In genomic region chr7:99351104-99351801, GRCm38 (mm10) we compare ENCODE assay signal across 9 mouse cellular contexts. TPM values are rescaled to one million over a fixed set of nuclear protein-coding genes. Genes with fewer than 3 reads are reported as not detected.
DNase-seq lines count a peak whose midpoint lies in the region; ATAC-seq lines count a peak whose summit lies in the region.
"Had no signal": no experiment of that assay in that cellular context is flagged by ENCODE, and none has a peak within 500 bp of the region (broad histone marks: within the 10 kb centered on the region; RNA-seq: fewer than 3 reads in every experiment).

No protein-coding gene starts in this region.

- no peaks in the 10 kb centered on the region for H3K9me3 ChIP-seq in embryonic facial prominence, embryonic 12.5 days
- H3K9me3 ChIP-seq in heart, embryonic 14.5 days (ENCODE audit: control insufficient read depth, low read length): no peaks in the 10 kb centered on the region
- H3K9me3 ChIP-seq in limb, embryonic 12.5 days: no peaks in the 10 kb centered on the region
- no peaks in the 10 kb centered on the region for H3K9me3 ChIP-seq in midbrain, embryonic 14.5 days (ENCODE audit: control insufficient read depth, low read length)
- H3K9me3 ChIP-seq: G1E had no signal

- H3K9ac ChIP-seq in embryonic facial prominence, embryonic 12.5 days: peak overlapping the region; percentile 98
- H3K9ac ChIP-seq in heart, embryonic 14.5 days (ENCODE audit: low read length): peak overlapping the region; percentile 92
- peak overlapping the region; percentile 98 for H3K9ac ChIP-seq in limb, embryonic 12.5 days (replicated peaks)
- peak overlapping the region; percentile 34 for H3K9ac ChIP-seq in midbrain, embryonic 14.5 days (replicated peaks; ENCODE audit: low read length)

- under 1% methylated on average over 12 of the region's 12 CpGs for WGBS in embryonic facial prominence, embryonic 12.5 days
- WGBS in heart, embryonic 14.5 days: 2% methylated on average over 12 of the region's 12 CpGs
- 3% methylated on average over 12 of the region's 12 CpGs for WGBS in limb, embryonic 12.5 days
- WGBS in midbrain, embryonic 14.5 days: 6% methylated on average over 12 of the region's 12 CpGs

- H3K36me3 ChIP-seq in embryonic facial prominence, embryonic 12.5 days: peaks cover 43% of the 10 kb centered on the region
- peaks cover 52% of the 10 kb centered on the region for H3K36me3 ChIP-seq in heart, embryonic 14.5 days (ENCODE audit: control insufficient read depth, insufficient read depth, low read length)
- peaks cover 36% of the 10 kb centered on the region for H3K36me3 ChIP-seq in limb, embryonic 12.5 days
- peaks cover 14% of the 10 kb centered on the region for H3K36me3 ChIP-seq in midbrain, embryonic 14.5 days (ENCODE audit: control insufficient read depth, insufficient read depth, low read length)
- H3K36me3 ChIP-seq: G1E had no signal

- peak overlapping the region; percentile 86 for H3K4me2 ChIP-seq in embryonic facial prominence, embryonic 12.5 days (replicated peaks)
- H3K4me2 ChIP-seq in heart, embryonic 14.5 days (ENCODE audit: low read length): peak overlapping the region; percentile 83
- H3K4me2 ChIP-seq in limb, embryonic 12.5 days: peak overlapping the region; percentile 96
- H3K4me2 ChIP-seq in midbrain, embryonic 14.5 days (ENCODE audit: low read length): peak overlapping the region; percentile 64

- peak overlapping the region; percentile 80 for H3K4me3 ChIP-seq in embryonic facial prominence, embryonic 12.5 days
- H3K4me3 ChIP-seq in heart, embryonic 14.5 days (ENCODE audit: control insufficient read depth in 1 of 2, insufficient read depth in 1 of 2, low read depth in 1 of 2, low read length in 2 of 2): peak overlapping the region; percentile 80 to 88
- peak overlapping the region; percentile 83 for H3K4me3 ChIP-seq in limb, embryonic 12.5 days (replicated peaks)
- H3K4me3 ChIP-seq in midbrain, embryonic 14.5 days (replicated peaks; ENCODE audit: low read depth, low read length): peak overlapping the region; percentile 37

- H3K4me1 ChIP-seq in embryonic facial prominence, embryonic 12.5 days: peaks cover 52% of the 10 kb centered on the region
- H3K4me1 ChIP-seq in heart, embryonic 14.5 days (ENCODE audit: control insufficient read depth in 2 of 2, insufficient read depth in 2 of 2, low read length in 2 of 2): peaks cover 29 to 56% of the 10 kb centered on the region in 2 experiments
- peaks cover 57% of the 10 kb centered on the region for H3K4me1 ChIP-seq in limb, embryonic 12.5 days (replicated peaks)
- peaks cover 45% of the 10 kb centered on the region for H3K4me1 ChIP-seq in midbrain, embryonic 14.5 days (ENCODE audit: control insufficient read depth, insufficient read depth, low read length)

- peak; percentile 40 for DNase-seq in ovary, adult 18-20 months (ENCODE audit: low spot score)
- DNase-seq in ovary, postnatal 10 days (ENCODE audit: low spot score): no peak
- peak; percentile 45 for DNase-seq in midbrain, embryonic 14.5 days
- no peak for DNase-seq in layer of hippocampus, adult 18-20 months (ENCODE audit: low spot score in 2 of 2)
- DNase-seq in adipocyte (ENCODE audit: low spot score): no peak

- ATAC-seq in embryonic facial prominence, embryonic 12.5 days (ENCODE audit: insufficient number of reproducible peaks, insufficient read depth, low FRiP score, low TSS enrichment): no peak
- no peak for ATAC-seq in heart, embryonic 14.5 days (ENCODE audit: insufficient number of reproducible peaks, insufficient read depth, low FRiP score, low read depth)
- no peak for ATAC-seq in limb, embryonic 12.5 days (ENCODE audit: insufficient number of reproducible peaks, insufficient read depth, low FRiP score, low TSS enrichment, low read depth)
- ATAC-seq in midbrain, embryonic 14.5 days (ENCODE audit: low FRiP score, low TSS enrichment): no peak

- H3K27me3 ChIP-seq in embryonic facial prominence, embryonic 12.5 days: no peaks in the 10 kb centered on the region
- H3K27me3 ChIP-seq in heart, embryonic 14.5 days (ENCODE audit: control insufficient read depth, insufficient read depth, low read length): no peaks in the 10 kb centered on the region
- H3K27me3 ChIP-seq in limb, embryonic 12.5 days: no peaks in the 10 kb centered on the region
- no peaks in the 10 kb centered on the region for H3K27me3 ChIP-seq in midbrain, embryonic 14.5 days (ENCODE audit: control insufficient read depth, insufficient read depth, low read length)

- H3K27ac ChIP-seq in embryonic facial prominence, embryonic 12.5 days: peak overlapping the region; percentile 99
- H3K27ac ChIP-seq in heart, embryonic 14.5 days (replicated peaks in 1 of 2; ENCODE audit: control insufficient read depth in 1 of 2, insufficient read depth in 1 of 2, low read depth in 2 of 2, low read length in 2 of 2): peak overlapping the region; percentile 94 to 100
- H3K27ac ChIP-seq in limb, embryonic 12.5 days: peak overlapping the region; percentile 99
- peak overlapping the region; percentile 76 for H3K27ac ChIP-seq in midbrain, embryonic 14.5 days (replicated peaks; ENCODE audit: low read depth, low read length)

RNA-seq across cellular contexts. Expression of gene Serpinh1, which starts 1.8 kb away (rescaled TPM):
- polyA plus RNA-seq in embryonic facial prominence, embryonic 12.5 days (2016; fragmentation: Nextera tagmentation; extraction: Ambion mirVana): 1,388 and 1,403 TPM in 2 replicates
- polyA plus RNA-seq in heart, embryonic 14.5 days (2014; fragmentation: Nextera tagmentation; extraction: Ambion mirVana): 401 and 427 TPM in 2 replicates
- 1,189 and 1,266 TPM in 2 replicates for polyA plus RNA-seq in limb, embryonic 12.5 days (2016; fragmentation: Nextera tagmentation; extraction: Ambion mirVana)
- polyA plus RNA-seq in midbrain, embryonic 14.5 days (2014; fragmentation: Nextera tagmentation; extraction: Ambion mirVana): 61.6 and 89.0 TPM in 2 replicates
- 10 to 100 TPM; 19.1 to 19.3 TPM for total RNA-seq in layer of hippocampus, adult 18-20 months (2021)
- polyA plus RNA-seq: G1E had no signal

RNA-seq across cellular contexts. Expression of gene Gdpd5, which starts 30.0 kb away (rescaled TPM):
- 20.3 and 23.4 TPM in 2 replicates for polyA plus RNA-seq in embryonic facial prominence, embryonic 12.5 days (2016; fragmentation: Nextera tagmentation; extraction: Ambion mirVana)
- 24.9 and 25.5 TPM in 2 replicates for polyA plus RNA-seq in heart, embryonic 14.5 days (2014; fragmentation: Nextera tagmentation; extraction: Ambion mirVana)
- 11.2 and 12.2 TPM in 2 replicates for polyA plus RNA-seq in limb, embryonic 12.5 days (2016; fragmentation: Nextera tagmentation; extraction: Ambion mirVana)
- 38.9 and 40.0 TPM in 2 replicates for polyA plus RNA-seq in midbrain, embryonic 14.5 days (2014; fragmentation: Nextera tagmentation; extraction: Ambion mirVana)
- total RNA-seq in layer of hippocampus, adult 18-20 months (2021): 10 to 100 TPM; 18.8 to 24.5 TPM

Comparison
In these comparisons a context has a peak if more than half of its experiments do, and no peak if none do; other contexts are left out.
1. DNase-seq: peak in ovary, adult 18-20 months (single experiment) and midbrain, embryonic 14.5 days (single experiment); none in ovary, postnatal 10 days (single experiment), layer of hippocampus, adult 18-20 months (0 of 2) and adipocyte (single experiment).
2. H3K9ac ChIP-seq: peak in every context shown above with its lines; median percentile 98 in embryonic facial prominence, embryonic 12.5 days; 98 in limb, embryonic 12.5 days; 92 in heart, embryonic 14.5 days; 34 in midbrain, embryonic 14.5 days.
3. Peak in every context shown above with its lines, with median percentiles within 50 percentile points of each other: H3K27ac ChIP-seq, H3K4me2 ChIP-seq and H3K4me3 ChIP-seq.